Mouse (Mus musculus) small intestine, adult 2 months (tissue): ENCODE measurements around the gene Fgd4.

Source experiments
- CTCF ChIP-seq: fragments of 200-500 bp; IDR thresholded peaks from 2 replicates; pipeline ENCODE4 v1.5.1; 2012; ENCODE audit warnings: low read depth, mild to moderate bottlenecking, control low read depth, inconsistent platforms, low read length, moderate library complexity, mixed read lengths; ENCODE audit not compliant: insufficient replicate concordance, insufficient read length; ENCODE audit errors: extremely low read depth
- POLR2A ChIP-seq: fragments of 200-500 bp; IDR thresholded peaks from 2 replicates; pipeline ENCODE4 v1.6.1; 2012; ENCODE audit warnings: low read depth, mild to moderate bottlenecking, control low read depth, inconsistent platforms, low read length, moderate library complexity

- TF ChIP-seq POLR2A (no peak), CTCF (no peak)
These were observed 27.2 kb downstream of the Fgd4 start for GRCm38 (mm10) chr16:16573167-16573566.
